Mouse (Mus musculus) kidney, adult 18-20 months (tissue): ENCODE results near the gene Epha4.

ENCODE experiments used
- DNase-seq: peaks from one replicate; pipeline ENCODE4 v3.0.0; 2021

The Epha4 gene

GRCm38 (mm10) chr1:77511372-77512058 is 3.4 kb downstream of the Epha4 start:
- DNase-seq, result no peak

GRCm38 (mm10) chr1:77510623-77511022 is 4.3 kb downstream of the Epha4 start:
- DNase-seq, result no peak

GRCm38 (mm10) chr1:77506856-77507200 is 8.1 kb downstream of the Epha4 start:
- DNase-seq, result no peak

GRCm38 (mm10) chr1:77506038-77506855 is 8.6 kb downstream of the Epha4 start:
- no peak for DNase-seq

GRCm38 (mm10) chr1:77505263-77505662 is 9.6 kb downstream of the Epha4 start:
- no peak for DNase-seq

- no peak for DNase-seq
These were observed 10.1 kb downstream of the Epha4 start for GRCm38 (mm10) chr1:77504813-77505212.

- DNase-seq, result no peak
These were observed 11.1 kb downstream of the Epha4 start for GRCm38 (mm10) chr1:77503711-77504181.

- DNase-seq, result no peak
These were observed 12.3 kb downstream of the Epha4 start for GRCm38 (mm10) chr1:77502554-77503119.

GRCm38 (mm10) chr1:77501363-77501933 is 13.4 kb downstream of the Epha4 start:
- no peak for DNase-seq

GRCm38 (mm10) chr1:77497506-77497905 is 17.4 kb downstream of the Epha4 start:
- no peak for DNase-seq

- DNase-seq, result no peak
These were observed 18.3 kb downstream of the Epha4 start for GRCm38 (mm10) chr1:77496468-77497181.

- DNase-seq, result no peak
These were observed 19.1 kb downstream of the Epha4 start for GRCm38 (mm10) chr1:77495790-77496158.

- DNase-seq, result no peak
These were observed 19.7 kb downstream of the Epha4 start for GRCm38 (mm10) chr1:77495030-77495789.

GRCm38 (mm10) chr1:77493841-77494635 is 20.9 kb downstream of the Epha4 start:
- no peak for DNase-seq

GRCm38 (mm10) chr1:77490166-77490565 is 24.7 kb downstream of the Epha4 start:
- DNase-seq, result no peak

- no peak for DNase-seq
These were observed 25.5 kb downstream of the Epha4 start for GRCm38 (mm10) chr1:77489387-77489786.

- DNase-seq, result no peak
These were observed 26.9 kb downstream of the Epha4 start for GRCm38 (mm10) chr1:77487856-77488462.

- no peak for DNase-seq
These were observed 29.9 kb downstream of the Epha4 start for GRCm38 (mm10) chr1:77484766-77485596.

GRCm38 (mm10) chr1:77475808-77476413 is 39.0 kb downstream of the Epha4 start:
- no peak for DNase-seq
